Mouse (Mus musculus): ENCODE data around the gene Gm17267. TPM values are rescaled to one million over a fixed set of nuclear protein-coding genes. Genes with fewer than 3 reads are reported as not detected.
"Not testable (repeated sequence)": the region's sequence is repeated elsewhere in the genome, so short reads cannot be mapped to it uniquely, and the experiment has no call there.

Gm17267 gene
- not detected in 2 replicates for polyA plus RNA-seq (2015; fragmentation: Nextera tagmentation; extraction: Ambion mirVana)

- H3K4me2 ChIP-seq (replicated peaks); H3K9me3 ChIP-seq; H3K4me1 ChIP-seq; H3K36me3 ChIP-seq; ATAC-seq (ENCODE audit: low FRiP score, low read depth); H3K9ac ChIP-seq; H3K27me3 ChIP-seq; H3K4me3 ChIP-seq; H3K27ac ChIP-seq: not testable (repeated sequence)
- no CpG with 5 or more reads among the region's 4 CpGs for WGBS
Measured at GRCm38 (mm10) chrX:126017257-126017656, at the start of gene Gm17267. Gm17267 (plus strand) TSS chrX:126017557.

All from limb, embryonic 13.5 days (tissue).